Mouse (Mus musculus) MEL (cell line): ENCODE measurements around the gene Zdhhc14.

Experiments
- CTCF ChIP-seq, 3 experiments: IDR thresholded peaks in 2 of 3; conservative IDR thresholded peaks in 1 of 3; 2 replicates each; pipeline ENCODE4 v1.5.1; 2011 to 2012; ENCODE audit warnings: low read length in 3 of 3, low read depth in 2 of 3, mild to moderate bottlenecking in 2 of 3, improper control_type of control experiment in 1 of 3, inconsistent platforms in 1 of 3, mixed read lengths in 1 of 3, moderate library complexity in 1 of 3; ENCODE audit not compliant: control insufficient read depth in 1 of 3, insufficient read depth in 1 of 3, poor library complexity in 1 of 3, severe bottlenecking in 1 of 3
- EP300 ChIP-seq, 2 experiments: IDR thresholded peaks; 2 replicates each; pipeline ENCODE4 v1.6.1; 2011; ENCODE audit warnings: improper control_type of control experiment in 2 of 2, low read length in 2 of 2, low read depth in 1 of 2, mild to moderate bottlenecking in 1 of 2
- GATA1 ChIP-seq: IDR thresholded peaks from 2 replicates; pipeline ENCODE4 v1.6.1; 2011; ENCODE audit warnings: low read depth, low read length, improper control_type of control experiment
- HCFC1 ChIP-seq: IDR thresholded peaks from 2 replicates; pipeline ENCODE4 v1.6.1; 2012; ENCODE audit warnings: low read depth, mild to moderate bottlenecking, inconsistent platforms, low read length, improper control_type of control experiment, moderate library complexity
- MAFK ChIP-seq: IDR thresholded peaks from 2 replicates; pipeline ENCODE4 v1.6.1; 2011; ENCODE audit warnings: low read depth, mild to moderate bottlenecking, low read length, improper control_type of control experiment, borderline replicate concordance
- NELFE ChIP-seq: IDR thresholded peaks from 2 replicates; pipeline ENCODE4 v1.6.1; 2011; ENCODE audit warnings: low read depth, low read length, improper control_type of control experiment
- POLR2A ChIP-seq, 2 experiments: IDR thresholded peaks; 2 replicates each; pipeline ENCODE4 v1.6.1; 2011 to 2012; ENCODE audit warnings: low read length in 2 of 2, mild to moderate bottlenecking in 2 of 2, control low read depth in 1 of 2, improper control_type of control experiment in 1 of 2, low read depth in 1 of 2, moderate library complexity in 1 of 2; ENCODE audit not compliant: control insufficient read depth in 1 of 2, insufficient read depth in 1 of 2, poor library complexity in 1 of 2
- RCOR1 ChIP-seq: IDR thresholded peaks from 2 replicates; pipeline ENCODE4 v1.6.1; 2012; ENCODE audit warnings: low read depth, mild to moderate bottlenecking, inconsistent platforms, low read length, improper control_type of control experiment
- TCF12 ChIP-seq: IDR thresholded peaks from 2 replicates; pipeline ENCODE4 v1.6.1; 2014; ENCODE audit warnings: low read depth, mild to moderate bottlenecking, inconsistent platforms, low read length, improper control_type of control experiment, moderate library complexity
- ZKSCAN1 ChIP-seq: IDR thresholded peaks from 2 replicates; pipeline ENCODE4 v1.6.1; 2012; ENCODE audit warnings: low read depth, mild to moderate bottlenecking, inconsistent platforms, low read length, improper control_type of control experiment, moderate library complexity

DNA sequence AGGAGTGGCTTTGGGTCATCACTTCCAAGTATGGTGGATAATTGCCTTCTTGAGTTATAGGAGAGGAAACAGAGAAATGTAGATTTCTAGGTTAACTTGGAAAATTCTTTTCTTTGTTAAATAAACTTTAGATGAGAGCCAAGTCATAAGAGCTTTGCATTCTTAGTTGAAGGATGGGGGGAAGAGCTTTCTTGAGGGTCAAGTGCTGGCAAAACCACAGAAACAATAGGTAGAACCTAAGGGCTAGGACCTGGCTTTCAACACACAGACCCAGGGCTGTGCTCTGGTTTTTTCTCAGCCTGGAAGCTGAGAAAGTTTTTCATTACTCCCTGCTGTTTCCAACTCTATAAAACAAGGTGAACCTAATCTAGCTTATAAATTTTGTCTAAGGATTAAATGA, 196.3 kb downstream of the Zdhhc14 start:
- no peak for TF ChIP-seq NELFE
- no peak for TF ChIP-seq RCOR1
- no peak for TF ChIP-seq CTCF (IDR thresholded peaks at IDR 0.05 in 2 of 3, conservative IDR thresholded peaks at IDR 0.05 in 1 of 3; ENCODE audit: control insufficient read depth in 1 of 3, insufficient read depth in 1 of 3, low read depth in 2 of 3, low read length in 3 of 3, poor library complexity in 1 of 3, severe bottlenecking in 1 of 3)
- TF ChIP-seq MAFK, result no peak
- no peak for TF ChIP-seq EP300 (IDR thresholded peaks at IDR 0.05; ENCODE audit: low read depth in 1 of 2, low read length in 2 of 2)
- TF ChIP-seq ZKSCAN1, result no peak
- no peak for TF ChIP-seq GATA1
- no peak for TF ChIP-seq POLR2A (IDR thresholded peaks at IDR 0.05; ENCODE audit: control insufficient read depth in 1 of 2, insufficient read depth in 1 of 2, low read depth in 1 of 2, low read length in 2 of 2, poor library complexity in 1 of 2)
- TF ChIP-seq HCFC1, result no peak
- TF ChIP-seq TCF12, result no peak
